Mouse (Mus musculus) liver, postnatal 0 days (tissue): Measurements from ENCODE around the gene Vsig10. TPM values are rescaled to one million over a fixed set of nuclear protein-coding genes. Genes with fewer than 3 reads are reported as not detected.

Experiments used
- ATAC-seq: fragments of 200-750 bp; cut with Nextera tagmentation; 2 replicates; pipeline ENCODE4 v1.8.0; 2017; ENCODE audit warnings: mild to moderate bottlenecking, moderate library complexity
- DNase-seq: peaks from one replicate; pipeline ENCODE4 v3.0.0-alpha.2; 2016
- H3K27ac ChIP-seq: fragments of 300-500 bp; sonication (generic); 2 replicates; pipeline ENCODE4 v1.5.1; 2014; ENCODE audit warnings: antibody characterized with exemption, moderate library complexity, mild to moderate bottlenecking, low read depth
- H3K27me3 ChIP-seq: fragments of 300-500 bp; sonication (generic); 2 replicates; pipeline ENCODE4 v1.6.1; 2014; ENCODE audit warnings: low read length, control low read depth, mixed read lengths; ENCODE audit not compliant: insufficient read depth
- H3K36me3 ChIP-seq: fragments of 300-500 bp; sonication (generic); replicated peaks from 2 replicates; pipeline ENCODE4 v1.6.1; 2014; ENCODE audit warnings: mild to moderate bottlenecking, control low read depth, low read length, moderate library complexity, mixed read lengths; ENCODE audit not compliant: insufficient read depth
- H3K4me1 ChIP-seq: fragments of 300-500 bp; sonication (generic); 2 replicates; pipeline ENCODE4 v1.6.1; 2014; ENCODE audit warnings: antibody characterized with exemption, mild to moderate bottlenecking, control low read depth; ENCODE audit not compliant: insufficient read depth
- H3K4me2 ChIP-seq: fragments of 300-500 bp; sonication (generic); 2 replicates; pipeline ENCODE4 v1.6.1; 2014; ENCODE audit warnings: low read depth, mild to moderate bottlenecking, low read length, moderate library complexity, mixed read lengths
- H3K4me3 ChIP-seq: fragments of 300-500 bp; sonication (generic); 2 replicates; pipeline ENCODE4 v1.5.1; 2014; ENCODE audit warnings: low read depth, low read length
- H3K9ac ChIP-seq: fragments of 300-500 bp; sonication (generic); replicated peaks from 2 replicates; pipeline ENCODE4 v1.6.1; 2014; ENCODE audit warnings: mild to moderate bottlenecking, moderate library complexity
- H3K9me3 ChIP-seq: fragments of 300-500 bp; sonication (generic); 2 replicates; pipeline ENCODE4 v1.6.1; 2016; ENCODE audit warnings: mild to moderate bottlenecking, control low read depth, low read length, mixed read lengths
- CTCF ChIP-seq: sonication (generic); IDR thresholded peaks from 2 replicates; pipeline ENCODE4 v1.5.1; 2016; ENCODE audit warnings: antibody characterized with exemption, low read depth
- EP300 ChIP-seq: IDR thresholded peaks from 2 replicates; pipeline ENCODE4 v1.6.1; 2016; ENCODE audit warnings: antibody characterized with exemption, low read depth, mild to moderate bottlenecking
- WGBS: fragments of 180-500 bp; shearing (Covaris S2); extraction: QIAGEN DNeasy Blood & Tissue Kit; methylation state at CpG from one replicate; pipeline ENCODE4 v1.1.7; 2014; ENCODE audit not compliant: insufficient replicate concordance; 5-methylcytosine and 5-hydroxymethylcytosine counted together
- polyA plus RNA-seq: library from polyadenylated mRNA; unstranded; fragments of >200 nt; fragmentation: Nextera tagmentation; extraction: Ambion mirVana; gene quantifications from 2 replicates; pipeline ENCODE4 v1.2.1, GENCODE M21; 2015

The Vsig10 gene
- 2.1 and 2.9 TPM in 2 replicates for polyA plus RNA-seq

- TF ChIP-seq EP300 (no peak), CTCF (no peak; the same call in 1 of the 2 replicates)
- under 1% methylated on average over 74 of the region's 81 CpGs for WGBS
- DNase-seq (peak; percentile 67), ATAC-seq (peak; percentile 86)
- Histone ChIP-seq H3K9me3 (no peaks in the 10 kb centered on the region), H3K27me3 (peaks cover 14% of the 10 kb centered on the region), H3K4me2 (peak within 1 kb of the TSS; percentile 96), H3K9ac (peak within 1 kb of the TSS; percentile 78), H3K4me3 (peak within 1 kb of the TSS; percentile 71), H3K4me1 (peaks cover 8% of the 10 kb centered on the region), H3K27ac (peak within 1 kb of the TSS; percentile 82), H3K36me3 (no peaks in the 10 kb centered on the region)
Measured at GRCm38 (mm10) chr5:117318741-117319629, at the start of gene Vsig10. TSS of gene Vsig10 (plus strand) at chr5:117319083.

- Histone ChIP-seq H3K27ac (no peak overlapping the region), H3K9ac (no peak overlapping the region), H3K36me3 (peaks cover 51% of the 10 kb centered on the region), H3K9me3 (no peaks in the 10 kb centered on the region), H3K27me3 (no peaks in the 10 kb centered on the region), H3K4me1 (no peaks in the 10 kb centered on the region), H3K4me3 (no peak overlapping the region), H3K4me2 (no peak overlapping the region)
- DNase-seq = no peak
- no peak for ATAC-seq
- 96% methylated on average over 12 of the region's 12 CpGs for WGBS
- TF ChIP-seq CTCF (no peak), EP300 (no peak)
Measured at GRCm38 (mm10) chr5:117269395-117269794, 49.5 kb upstream of the Vsig10 start.

- Histone ChIP-seq H3K27me3 (no peaks in the 10 kb centered on the region), H3K4me3 (no peak overlapping the region), H3K9ac (no peak overlapping the region), H3K9me3 (no peaks in the 10 kb centered on the region), H3K36me3 (peaks cover 28% of the 10 kb centered on the region), H3K27ac (no peak overlapping the region), H3K4me2 (no peak overlapping the region), H3K4me1 (no peaks in the 10 kb centered on the region)
- DNase-seq = no peak
- no peak for ATAC-seq
- 92% methylated on average over 14 of the region's 14 CpGs for WGBS
- no peak for TF ChIP-seq EP300
- TF ChIP-seq CTCF = no peak
Measured at GRCm38 (mm10) chr5:117271945-117272344, 46.9 kb upstream of the Vsig10 start.

GRCm38 (mm10) chr5:117274817-117275216 lies 44.1 kb upstream of the Vsig10 start:
- WGBS = 65% methylated on average over 5 of the region's 5 CpGs
- Histone ChIP-seq H3K4me3 (no peak overlapping the region), H3K36me3 (peaks cover 20% of the 10 kb centered on the region; the same call in 1 of the 2 replicates), H3K9me3 (no peaks in the 10 kb centered on the region), H3K4me2 (no peak overlapping the region), H3K27me3 (no peaks in the 10 kb centered on the region), H3K27ac (no peak overlapping the region), H3K4me1 (no peaks in the 10 kb centered on the region), H3K9ac (no peak overlapping the region)
- peak; percentile 56 for TF ChIP-seq CTCF
- no peak for TF ChIP-seq EP300
- DNase-seq = no peak
- no peak for ATAC-seq

- Histone ChIP-seq H3K4me1 (no peaks in the 10 kb centered on the region), H3K27ac (no peak overlapping the region), H3K4me3 (no peak overlapping the region), H3K9ac (no peak overlapping the region), H3K36me3 (peaks cover 9% of the 10 kb centered on the region), H3K27me3 (no peaks in the 10 kb centered on the region), H3K9me3 (no peaks in the 10 kb centered on the region), H3K4me2 (no peak overlapping the region)
- 96% methylated on average over 6 of the region's 6 CpGs for WGBS
- ATAC-seq = no peak
- DNase-seq = no peak
- TF ChIP-seq EP300 (no peak), CTCF (peak; percentile 46)
Measured at GRCm38 (mm10) chr5:117277784-117278183, 41.1 kb upstream of the Vsig10 start.

- TF ChIP-seq CTCF = no peak
- TF ChIP-seq EP300 = no peak
- peak overlapping the region; percentile 79 for H3K27ac ChIP-seq
Measured at GRCm38 (mm10) chr5:117278809-117279668, 39.8 kb upstream of the Vsig10 start.

More at GRCm38 (mm10) chr5:117278809-117279668, 39.8 kb upstream of the Vsig10 start:
- 67% methylated on average over 15 of the region's 15 CpGs for WGBS
- H3K4me1 ChIP-seq = no peaks in the 10 kb centered on the region
- peaks cover 4% of the 10 kb centered on the region for H3K36me3 ChIP-seq
- DNase-seq = peak; percentile 81
- H3K4me2 ChIP-seq = peak overlapping the region; percentile 14; the same call in 1 of the 2 replicates
- ATAC-seq = peak; percentile 92
- no peaks in the 10 kb centered on the region for H3K27me3 ChIP-seq
- no peaks in the 10 kb centered on the region for H3K9me3 ChIP-seq
- no peak overlapping the region for H3K9ac ChIP-seq
- H3K4me3 ChIP-seq = no peak overlapping the region
